ENCODE assay signal across 30 mouse cellular contexts in the genomic region with DNA sequence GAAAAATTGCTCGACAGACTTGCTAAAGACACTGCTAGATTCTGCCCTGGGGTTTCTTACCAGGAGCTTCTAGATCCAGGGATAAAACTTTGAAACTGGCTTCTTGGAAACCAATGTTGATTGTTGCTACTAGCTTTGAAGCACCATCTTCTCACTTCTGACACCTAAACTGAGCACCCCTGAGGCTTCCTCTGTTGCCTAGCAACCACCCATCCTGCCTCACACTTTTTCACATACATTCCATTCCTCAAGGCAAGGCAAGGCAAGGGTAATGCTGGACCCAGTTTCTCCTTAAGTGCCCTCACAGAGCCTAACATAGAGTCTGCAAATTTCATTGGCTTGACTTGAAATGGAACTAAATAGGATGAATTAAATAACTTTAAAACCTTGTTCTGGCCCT. TPM values are rescaled to one million over a fixed set of nuclear protein-coding genes. Genes with fewer than 3 reads are reported as not detected.
"Had no signal": no experiment of that assay in that cellular context is flagged by ENCODE, and none has a peak within 500 bp of the region (broad histone marks: within the 10 kb centered on the region; RNA-seq: fewer than 3 reads in every experiment).

No protein-coding gene starts in this region.

- ATAC-seq: hindbrain, embryonic 16.5 days; inflammation-experienced regulatory T-cells, adult 6 months; intestine, embryonic 15.5 days; intestine, postnatal 0 days had no signal

- H3K9me3 ChIP-seq: heart, embryonic 10.5 days; heart, embryonic 13.5 days; heart, embryonic 15.5 days; hindbrain, embryonic 10.5 days; hindbrain, embryonic 12.5 days; intestine, embryonic 15.5 days; limb, embryonic 10.5 days; limb, embryonic 12.5 days; liver, embryonic 13.5 days; liver, embryonic 15.5 days had no signal

- H3K27me3 ChIP-seq: heart, embryonic 13.5 days; heart, embryonic 15.5 days; hindbrain, embryonic 12.5 days; intestine, embryonic 15.5 days; limb, embryonic 12.5 days; liver, embryonic 13.5 days; liver, embryonic 15.5 days had no signal

- DNase-seq: gastrocnemius, postnatal 14 days; gastrocnemius, postnatal 36 days; heart, adult 18-20 months; heart, postnatal 14 days; heart, postnatal 4 days; kidney, adult 18-20 months; kidney, adult 8-10 months; kidney, postnatal 10 days; kidney, postnatal 25 days; kidney, postnatal 4 days; liver; liver, embryonic 13.5 days; lung, adult 18-20 months had no signal

- H3K9ac ChIP-seq: heart, embryonic 13.5 days; heart, embryonic 15.5 days; hindbrain, embryonic 12.5 days; hindbrain, embryonic 14.5 days; intestine, embryonic 15.5 days; limb, embryonic 12.5 days; liver, embryonic 13.5 days; liver, embryonic 15.5 days had no signal

- H3K4me1 ChIP-seq: heart, embryonic 10.5 days; heart, embryonic 13.5 days; heart, embryonic 15.5 days; hindbrain, embryonic 10.5 days; hindbrain, embryonic 12.5 days; intestine, embryonic 15.5 days; limb, embryonic 10.5 days; limb, embryonic 12.5 days; liver, embryonic 13.5 days; liver, embryonic 15.5 days had no signal

- H3K4me3 ChIP-seq: heart, embryonic 10.5 days; heart, embryonic 13.5 days; heart, embryonic 15.5 days; hindbrain, embryonic 10.5 days; hindbrain, embryonic 12.5 days; intestine, embryonic 15.5 days; layer of hippocampus, adult 2 months; limb, embryonic 10.5 days; limb, embryonic 12.5 days; liver, embryonic 13.5 days; liver, embryonic 15.5 days had no signal

- H3K36me3 ChIP-seq: heart, embryonic 10.5 days; heart, embryonic 13.5 days; heart, embryonic 15.5 days; hindbrain, embryonic 10.5 days; hindbrain, embryonic 12.5 days; intestine, embryonic 15.5 days; limb, embryonic 10.5 days; limb, embryonic 12.5 days; liver, embryonic 13.5 days; liver, embryonic 15.5 days had no signal

- H3K27ac ChIP-seq: heart, embryonic 10.5 days; heart, embryonic 13.5 days; heart, embryonic 15.5 days; hindbrain, embryonic 10.5 days; hindbrain, embryonic 12.5 days; hindbrain, embryonic 14.5 days; intestine, embryonic 15.5 days; layer of hippocampus, adult 2 months; limb, embryonic 10.5 days; limb, embryonic 12.5 days; liver, embryonic 13.5 days; liver, embryonic 15.5 days had no signal

- H3K4me2 ChIP-seq: heart, embryonic 13.5 days; heart, embryonic 15.5 days; hindbrain, embryonic 12.5 days; hindbrain, embryonic 14.5 days; intestine, embryonic 15.5 days; limb, embryonic 12.5 days; liver, embryonic 11.5 days; liver, embryonic 13.5 days; liver, embryonic 15.5 days had no signal

RNA-seq across cellular contexts. Expression of a gene that starts 17.0 kb away (rescaled TPM):
- total RNA-seq: gastrocnemius, adult 18-20 months; gastrocnemius, adult 8-10 months; gastrocnemius, postnatal 36 days had no signal
